Mouse (Mus musculus): Measurements from ENCODE around the gene 2900026A02Rik. TPM values are rescaled to one million over a fixed set of nuclear protein-coding genes. Genes with fewer than 3 reads are reported as not detected.

Gene 2900026A02Rik
- total RNA-seq, 1 experiment, result 12.3 TPM

- Histone ChIP-seq H3K4me1 (ENCODE audit: control insufficient read depth in 2 of 2, insufficient read depth in 2 of 2, low read length in 2 of 2, poor library complexity in 1 of 2) (peaks cover 4 to 37% of the 10 kb centered on the region in 2 experiments; a peak in 3 of 4 replicates), H3K9ac (ENCODE audit: insufficient read depth, low read depth, low read length, poor library complexity, severe bottlenecking) (no peak overlapping the region)
- in situ Hi-C loops (cut with MboI; ENCODE audit: low sequenced_read_pairs in 2 of 2, unreplicated experiment in 2 of 2), result no loop called here
Observed at GRCm38 (mm10) chr5:113121591-113121875, 99.5 kb downstream of the 2900026A02Rik start.

DNA sequence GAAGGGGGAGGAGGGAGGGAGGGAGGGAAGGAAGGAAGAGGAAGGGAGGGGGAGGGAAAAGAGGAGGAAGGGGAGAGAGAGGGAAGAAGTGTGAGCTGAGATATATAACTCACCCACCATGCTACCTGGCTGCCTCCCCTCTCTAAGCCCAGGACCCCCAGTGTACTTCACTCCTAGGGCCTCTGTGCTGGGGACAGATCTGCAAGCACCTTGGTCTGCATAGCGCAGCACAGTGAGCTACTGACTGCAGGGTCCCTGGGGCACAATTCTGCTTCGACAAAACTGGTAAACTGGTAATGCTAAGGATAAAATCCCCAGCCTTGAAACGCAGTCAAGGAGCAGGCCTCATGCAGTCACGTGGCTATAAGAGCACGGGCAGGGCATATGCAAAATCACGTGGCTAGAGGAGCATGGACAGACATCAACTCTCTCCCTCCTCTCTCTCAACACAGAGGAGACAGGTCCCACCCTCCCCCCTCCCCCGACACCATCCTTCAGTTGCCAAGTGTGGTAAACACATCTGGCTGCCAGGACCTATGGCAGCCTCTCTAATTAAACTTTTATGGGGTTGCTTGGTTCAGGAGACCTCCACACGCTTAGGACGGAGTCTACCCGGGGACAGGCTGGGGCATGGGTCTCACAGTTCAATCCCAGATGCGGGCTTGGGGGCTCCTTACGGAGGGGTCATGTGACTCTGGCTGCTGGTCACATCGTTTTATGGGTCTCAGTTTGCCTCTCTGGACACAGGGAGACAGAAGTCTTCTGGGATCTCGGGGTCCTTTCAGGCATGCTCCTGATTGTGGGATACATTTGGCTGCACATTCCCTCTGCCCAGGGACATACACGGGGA lies 100.1 kb downstream of the 2900026A02Rik start:
- Histone ChIP-seq H3K4me1 (ENCODE audit: control insufficient read depth in 2 of 2, insufficient read depth in 2 of 2, low read length in 2 of 2, poor library complexity in 1 of 2) (peaks cover 4 to 40% of the 10 kb centered on the region in 2 experiments; a peak in 3 of 4 replicates), H3K9ac (ENCODE audit: insufficient read depth, low read depth, low read length, poor library complexity, severe bottlenecking) (no peak overlapping the region), H3K36me3 (ENCODE audit: control insufficient read depth, insufficient read depth, low read length, poor library complexity, severe bottlenecking) (no peaks in the 10 kb centered on the region), H3K27ac (ENCODE audit: insufficient read depth, low read depth, low read length, poor library complexity, severe bottlenecking) (no peak overlapping the region), H3K9me3 (ENCODE audit: control insufficient read depth, insufficient read depth, low read depth, low read length) (no peaks in the 10 kb centered on the region), H3K4me3 (ENCODE audit: insufficient read depth in 1 of 2, low read depth in 1 of 2, low read length in 2 of 2, poor library complexity in 1 of 2, severe bottlenecking in 1 of 2) (no peak overlapping the region)
- DNase-seq (ENCODE audit: low read depth, low spot score), result no peak
- in situ Hi-C loops (cut with MboI; ENCODE audit: low sequenced_read_pairs in 2 of 2, unreplicated experiment in 2 of 2), result no loop called here
- TF ChIP-seq HCFC1 (IDR thresholded peaks at IDR 0.05; ENCODE audit: borderline replicate concordance, insufficient read depth, low read length) (no peak), ZNF384 (IDR thresholded peaks at IDR 0.05; ENCODE audit: low read depth, low read length) (no peak), CHD2 (IDR thresholded peaks at IDR 0.05; ENCODE audit: low read depth, low read length) (no peak), ZC3H11A (IDR thresholded peaks at IDR 0.05; ENCODE audit: borderline replicate concordance, low read depth, low read length) (no peak), MAFK (IDR thresholded peaks at IDR 0.05; ENCODE audit: insufficient read depth, low read depth, low read length) (no peak)

More at GRCm38 (mm10) chr5:113121591-113121875, 99.5 kb downstream of the 2900026A02Rik start:
- H3K36me3 ChIP-seq (ENCODE audit: control insufficient read depth, insufficient read depth, low read length, poor library complexity, severe bottlenecking), result no peaks in the 10 kb centered on the region
- no peak for DNase-seq (ENCODE audit: low read depth, low spot score)
- H3K4me3 ChIP-seq (ENCODE audit: insufficient read depth in 1 of 2, low read depth in 1 of 2, low read length in 2 of 2, poor library complexity in 1 of 2, severe bottlenecking in 1 of 2), result no peak overlapping the region
- no peak overlapping the region; the same call in 1 of the 2 replicates for H3K27ac ChIP-seq (ENCODE audit: insufficient read depth, low read depth, low read length, poor library complexity, severe bottlenecking)
- H3K9me3 ChIP-seq (ENCODE audit: control insufficient read depth, insufficient read depth, low read depth, low read length), result no peaks in the 10 kb centered on the region
- no peak for TF ChIP-seq MAFK (IDR thresholded peaks at IDR 0.05; ENCODE audit: insufficient read depth, low read depth, low read length)
- no peak for TF ChIP-seq CHD2 (IDR thresholded peaks at IDR 0.05; ENCODE audit: low read depth, low read length)
- TF ChIP-seq ZC3H11A (IDR thresholded peaks at IDR 0.05; ENCODE audit: borderline replicate concordance, low read depth, low read length), result no peak
- no peak for TF ChIP-seq HCFC1 (IDR thresholded peaks at IDR 0.05; ENCODE audit: borderline replicate concordance, insufficient read depth, low read length)
- no peak for TF ChIP-seq ZNF384 (IDR thresholded peaks at IDR 0.05; ENCODE audit: low read depth, low read length)

DNA sequence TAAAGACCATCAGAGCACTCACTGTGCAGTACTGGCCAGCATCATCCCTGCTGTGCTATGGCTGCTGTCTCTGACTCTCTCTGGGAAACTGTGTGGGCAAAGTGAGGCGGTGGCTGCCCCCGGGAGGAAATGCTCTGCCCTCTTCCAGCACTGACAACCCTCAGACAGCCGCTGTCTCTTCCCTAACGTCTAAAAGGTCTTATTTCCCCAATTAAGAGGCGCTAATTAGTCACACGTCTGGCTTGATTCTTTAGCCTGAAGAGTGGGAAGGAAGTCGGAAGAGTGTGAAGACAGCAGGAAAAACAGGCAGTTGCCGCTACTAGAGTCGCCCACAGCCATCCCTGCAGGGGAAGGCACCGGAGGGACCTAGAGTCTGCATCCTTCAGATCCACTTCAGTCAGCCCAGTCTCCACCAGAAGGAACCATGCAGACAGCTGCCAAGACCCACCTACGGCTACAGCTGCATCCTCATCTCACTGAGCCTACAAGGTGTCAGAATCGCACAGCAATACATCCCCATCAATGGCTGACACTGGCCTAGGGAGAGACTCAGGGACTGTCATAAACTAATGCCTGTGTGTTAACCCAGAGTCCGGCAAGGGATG lies 101.1 kb downstream of the 2900026A02Rik start:
- TF ChIP-seq CHD2 (IDR thresholded peaks at IDR 0.05; ENCODE audit: low read depth, low read length), result no peak
- TF ChIP-seq HCFC1 (IDR thresholded peaks at IDR 0.05; ENCODE audit: borderline replicate concordance, insufficient read depth, low read length), result no peak
- TF ChIP-seq ZC3H11A (IDR thresholded peaks at IDR 0.05; ENCODE audit: borderline replicate concordance, low read depth, low read length), result no peak
- no peak for TF ChIP-seq ZNF384 (IDR thresholded peaks at IDR 0.05; ENCODE audit: low read depth, low read length)
- TF ChIP-seq MAFK (IDR thresholded peaks at IDR 0.05; ENCODE audit: insufficient read depth, low read depth, low read length), result no peak

DNA sequence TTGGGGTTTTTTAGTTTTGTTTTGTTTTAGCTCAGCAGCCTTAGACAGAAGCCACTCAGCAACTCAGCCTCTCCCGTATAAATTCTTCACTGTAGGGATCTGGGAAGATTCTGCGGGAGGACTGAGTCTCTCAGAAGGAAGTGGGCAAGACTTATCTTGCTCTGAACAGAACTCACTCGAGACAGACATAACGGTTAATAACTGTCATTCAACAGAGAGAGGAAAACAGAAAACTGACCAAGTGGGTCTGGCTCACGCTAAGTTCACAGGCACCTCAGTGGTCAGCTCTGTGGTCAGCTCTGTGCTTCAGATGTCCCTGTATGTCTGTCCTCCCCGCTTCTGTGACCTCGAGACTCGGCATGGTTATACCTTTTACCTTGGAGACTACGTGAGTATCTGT lies 101.7 kb downstream of the 2900026A02Rik start:
- in situ Hi-C loops (cut with MboI; ENCODE audit: low sequenced_read_pairs in 2 of 2, unreplicated experiment in 2 of 2), result no loop called here
- no peaks in the 10 kb centered on the region for H3K9me3 ChIP-seq (ENCODE audit: control insufficient read depth, insufficient read depth, low read depth, low read length)
- no peaks in the 10 kb centered on the region for H3K36me3 ChIP-seq (ENCODE audit: control insufficient read depth, insufficient read depth, low read length, poor library complexity, severe bottlenecking)
- DNase-seq (ENCODE audit: low read depth, low spot score), result no peak
- no peak overlapping the region for H3K4me3 ChIP-seq (ENCODE audit: insufficient read depth in 1 of 2, low read depth in 1 of 2, low read length in 2 of 2, poor library complexity in 1 of 2, severe bottlenecking in 1 of 2)
- H3K9ac ChIP-seq (ENCODE audit: insufficient read depth, low read depth, low read length, poor library complexity, severe bottlenecking), result no peak overlapping the region
- H3K4me1 ChIP-seq (ENCODE audit: control insufficient read depth in 2 of 2, insufficient read depth in 2 of 2, low read length in 2 of 2, poor library complexity in 1 of 2), result peaks cover 6 to 50% of the 10 kb centered on the region in 2 experiments; a peak in 3 of 4 replicates
- no peak for TF ChIP-seq HCFC1 (IDR thresholded peaks at IDR 0.05; ENCODE audit: borderline replicate concordance, insufficient read depth, low read length)
- no peak for TF ChIP-seq ZC3H11A (IDR thresholded peaks at IDR 0.05; ENCODE audit: borderline replicate concordance, low read depth, low read length)
- no peak overlapping the region for H3K27ac ChIP-seq (ENCODE audit: insufficient read depth, low read depth, low read length, poor library complexity, severe bottlenecking)

More for the DNA sequence above, 101.1 kb downstream of the 2900026A02Rik start:
- Histone ChIP-seq H3K36me3 (ENCODE audit: control insufficient read depth, insufficient read depth, low read length, poor library complexity, severe bottlenecking) (no peaks in the 10 kb centered on the region), H3K27ac (ENCODE audit: insufficient read depth, low read depth, low read length, poor library complexity, severe bottlenecking) (no peak overlapping the region), H3K4me1 (ENCODE audit: control insufficient read depth in 2 of 2, insufficient read depth in 2 of 2, low read length in 2 of 2, poor library complexity in 1 of 2) (peaks cover 6 to 43% of the 10 kb centered on the region in 2 experiments; a peak in 3 of 4 replicates), H3K9ac (ENCODE audit: insufficient read depth, low read depth, low read length, poor library complexity, severe bottlenecking) (no peak overlapping the region), H3K4me3 (ENCODE audit: insufficient read depth in 1 of 2, low read depth in 1 of 2, low read length in 2 of 2, poor library complexity in 1 of 2, severe bottlenecking in 1 of 2) (no peak overlapping the region), H3K9me3 (ENCODE audit: control insufficient read depth, insufficient read depth, low read depth, low read length) (no peaks in the 10 kb centered on the region)
- in situ Hi-C loops (cut with MboI; ENCODE audit: low sequenced_read_pairs in 2 of 2, unreplicated experiment in 2 of 2), result no loop called here
- DNase-seq (ENCODE audit: low read depth, low spot score), result no peak

Data from ES-E14 (cell line).